8 mouse cellular contexts compared by ENCODE assay signal in genomic region chr5:129177697-129178511, GRCm38 (mm10).
A peak's percentile ranks its signal among the peaks of the same experiment; 100 is the strongest.
DNase-seq lines count a peak whose midpoint lies in the region; ATAC-seq lines count a peak whose summit lies in the region.

No protein-coding gene starts in this region.

- peak; percentile 88 for ATAC-seq in megakaryocyte, adult 5-6 weeks (ENCODE audit: poor library complexity, severe bottlenecking)

- DNase-seq in T-cell, adult 2 months (ENCODE audit: low spot score), result peak; percentile 70
- peak; percentile 94 for DNase-seq in cerebellum, postnatal 4 days (ENCODE audit: low spot score in 2 of 2)
- peak; percentile 57 to 64 for DNase-seq in gastrocnemius, adult 8-10 months (ENCODE audit: low spot score in 2 of 2)
- DNase-seq in induced T-regulatory cell, adult 2 months (ENCODE audit: low read depth), result peak; percentile 89
- peak; percentile 64 to 90 for DNase-seq in left cerebral cortex, adult 8-10 months (ENCODE audit: low spot score in 2 of 2)
- peak; percentile 87 for DNase-seq in right cerebral cortex, adult 18-20 months
- peak; percentile 76 for DNase-seq in urinary bladder, adult 2 months (ENCODE audit: low spot score)

Comparison
In these comparisons a context has a peak if more than half of its experiments do, and no peak if none do; other contexts are left out.
1. Peak in every context shown above with its lines: DNase-seq and ATAC-seq.